Mouse (Mus musculus) hindbrain, embryonic 10.5 days (tissue): ENCODE results near the gene Pnisr. TPM values are rescaled to one million over a fixed set of nuclear protein-coding genes. Genes with fewer than 3 reads are reported as not detected.

Source experiments
- DNase-seq: peaks from one replicate; pipeline ENCODE4 v3.0.0-alpha.2; 2017; ENCODE audit warnings: low spot score
- H3K27ac ChIP-seq: fragments of 300-500 bp; sonication (generic); 2 replicates; pipeline ENCODE4 v1.5.1; 2016; ENCODE audit warnings: mild to moderate bottlenecking, moderate library complexity
- H3K27me3 ChIP-seq: fragments of 300-500 bp; sonication (generic); 2 replicates; pipeline ENCODE4 v1.6.1; 2016; ENCODE audit warnings: mild to moderate bottlenecking; ENCODE audit not compliant: poor library complexity, insufficient read depth, severe bottlenecking
- H3K36me3 ChIP-seq: fragments of 300-500 bp; sonication (generic); 2 replicates; pipeline ENCODE4 v1.6.1; 2016; ENCODE audit warnings: mild to moderate bottlenecking, moderate library complexity
- H3K4me1 ChIP-seq: fragments of 300-500 bp; sonication (generic); replicated peaks from 2 replicates; pipeline ENCODE4 v1.6.1; 2016; ENCODE audit warnings: mild to moderate bottlenecking
- H3K4me3 ChIP-seq: fragments of 300-500 bp; sonication (generic); 2 replicates; pipeline ENCODE4 v1.5.1; 2016; ENCODE audit warnings: mild to moderate bottlenecking, moderate library complexity
- H3K9me3 ChIP-seq: fragments of 300-500 bp; sonication (generic); 2 replicates; pipeline ENCODE4 v1.6.1; 2016; ENCODE audit warnings: mild to moderate bottlenecking, moderate library complexity
- WGBS: fragments of 180-500 bp; shearing (Covaris S2); methylation state at CpG from one replicate; pipeline ENCODE4 v1.1.7; 2016; 5-methylcytosine and 5-hydroxymethylcytosine counted together
- polyA plus RNA-seq: library from polyadenylated mRNA; unstranded; fragments of >200 nt; fragmentation: Nextera tagmentation; extraction: Ambion mirVana; gene quantifications from 2 replicates; pipeline ENCODE4 v1.2.1, GENCODE M21; 2016

The Pnisr gene
- polyA plus RNA-seq: 103 and 135 TPM in 2 replicates

GRCm38 (mm10) chr4:21847481-21848286 lies at the start of gene Pnisr:
Gene Pnisr, plus strand, starts transcription at chr4:21847583.
- no peaks in the 10 kb centered on the region for H3K9me3 ChIP-seq
- DNase-seq: peak; percentile 95
- peak within 1 kb of the TSS; percentile 77 for H3K4me3 ChIP-seq
- H3K27ac ChIP-seq: peak within 1 kb of the TSS; percentile 97
- WGBS: under 1% methylated on average over 50 of the region's 50 CpGs
- H3K4me1 ChIP-seq: peaks cover 16% of the 10 kb centered on the region
- no peaks in the 10 kb centered on the region for H3K36me3 ChIP-seq
- H3K27me3 ChIP-seq: no peaks in the 10 kb centered on the region

- 94% methylated on average over 1 of the region's 1 CpGs for WGBS
- Histone ChIP-seq H3K27me3 (no peaks in the 10 kb centered on the region), H3K36me3 (peaks cover 87% of the 10 kb centered on the region), H3K27ac (no peak overlapping the region), H3K4me3 (no peak overlapping the region), H3K9me3 (no peaks in the 10 kb centered on the region), H3K4me1 (no peaks in the 10 kb centered on the region)
- DNase-seq: no peak
Measured at GRCm38 (mm10) chr4:21801013-21801412, 46.4 kb upstream of the Pnisr start.

GRCm38 (mm10) chr4:21801620-21802019 lies 45.8 kb upstream of the Pnisr start:
- no peak overlapping the region for H3K27ac ChIP-seq
- H3K36me3 ChIP-seq: peaks cover 90% of the 10 kb centered on the region
- H3K9me3 ChIP-seq: no peaks in the 10 kb centered on the region
- no peak overlapping the region for H3K4me3 ChIP-seq
- H3K27me3 ChIP-seq: no peaks in the 10 kb centered on the region
- H3K4me1 ChIP-seq: no peaks in the 10 kb centered on the region
- WGBS: 94% methylated on average over 2 of the region's 2 CpGs
- no peak for DNase-seq

- H3K36me3 ChIP-seq: peaks cover 60% of the 10 kb centered on the region
- WGBS: 56% methylated on average over 5 of the region's 5 CpGs
- no peak overlapping the region for H3K4me3 ChIP-seq
- H3K4me1 ChIP-seq: no peaks in the 10 kb centered on the region
- H3K27me3 ChIP-seq: no peaks in the 10 kb centered on the region
- H3K27ac ChIP-seq: no peak overlapping the region
- H3K9me3 ChIP-seq: no peaks in the 10 kb centered on the region
- DNase-seq: peak; percentile 19
Measured at GRCm38 (mm10) chr4:21807204-21807603, 40.2 kb upstream of the Pnisr start.

- Histone ChIP-seq H3K27me3 (no peaks in the 10 kb centered on the region), H3K9me3 (no peaks in the 10 kb centered on the region), H3K36me3 (peaks cover 41% of the 10 kb centered on the region), H3K27ac (no peak overlapping the region), H3K4me3 (no peak overlapping the region), H3K4me1 (no peaks in the 10 kb centered on the region)
- no peak for DNase-seq
- WGBS: 91% methylated on average over 3 of the region's 3 CpGs
Measured at GRCm38 (mm10) chr4:21810608-21811007, 36.8 kb upstream of the Pnisr start.

DNA sequence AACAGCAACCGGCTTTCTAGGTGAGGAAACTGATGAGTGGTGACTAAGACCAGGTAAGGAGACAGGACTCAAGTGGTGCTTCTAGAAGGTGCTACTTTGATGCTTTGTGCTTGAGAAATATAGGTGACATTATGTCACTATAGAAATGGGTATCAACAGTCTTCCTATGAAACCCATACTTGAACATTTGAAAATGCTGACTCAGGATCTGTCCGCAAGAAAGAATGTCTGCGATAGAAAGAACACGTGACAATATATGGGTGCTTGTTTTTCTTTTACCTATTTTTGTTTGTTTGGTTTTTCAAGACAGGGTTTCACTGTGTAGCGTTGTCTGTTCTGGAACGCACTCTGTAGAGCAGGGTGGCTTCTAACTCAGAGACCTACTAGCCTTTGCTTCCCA lies 34.7 kb upstream of the Pnisr start:
- DNase-seq: no peak
- Histone ChIP-seq H3K4me3 (no peak overlapping the region), H3K36me3 (peaks cover 52% of the 10 kb centered on the region), H3K27me3 (no peaks in the 10 kb centered on the region), H3K27ac (no peak overlapping the region), H3K4me1 (no peaks in the 10 kb centered on the region), H3K9me3 (no peaks in the 10 kb centered on the region)
- 92% methylated on average over 6 of the region's 6 CpGs for WGBS

DNA sequence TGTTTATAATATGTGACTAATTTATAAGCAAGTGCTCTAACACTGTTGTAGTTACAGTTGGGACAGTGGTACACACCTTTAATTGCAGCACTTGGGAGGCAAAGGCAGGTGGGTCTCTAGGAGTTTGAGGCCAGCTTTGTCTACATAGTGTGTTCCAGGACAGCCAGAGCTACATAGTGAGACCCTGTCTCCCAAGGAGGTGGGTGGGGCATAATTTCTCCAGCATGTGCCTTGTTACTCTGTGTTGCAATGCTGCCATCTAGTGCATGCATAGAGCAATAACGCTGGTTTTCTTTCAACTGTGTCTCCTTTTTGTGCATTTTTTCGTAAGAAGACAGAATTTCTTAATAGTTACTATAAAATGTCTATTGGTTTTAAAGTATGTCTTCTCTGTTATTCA lies 33.4 kb upstream of the Pnisr start:
- H3K27me3 ChIP-seq: no peaks in the 10 kb centered on the region
- no peak overlapping the region for H3K27ac ChIP-seq
- peaks cover 61% of the 10 kb centered on the region for H3K36me3 ChIP-seq
- no peaks in the 10 kb centered on the region for H3K9me3 ChIP-seq
- no peaks in the 10 kb centered on the region for H3K4me1 ChIP-seq
- WGBS: 45% methylated on average over 2 of the region's 2 CpGs
- H3K4me3 ChIP-seq: no peak overlapping the region
- peak; percentile 45 for DNase-seq

DNA sequence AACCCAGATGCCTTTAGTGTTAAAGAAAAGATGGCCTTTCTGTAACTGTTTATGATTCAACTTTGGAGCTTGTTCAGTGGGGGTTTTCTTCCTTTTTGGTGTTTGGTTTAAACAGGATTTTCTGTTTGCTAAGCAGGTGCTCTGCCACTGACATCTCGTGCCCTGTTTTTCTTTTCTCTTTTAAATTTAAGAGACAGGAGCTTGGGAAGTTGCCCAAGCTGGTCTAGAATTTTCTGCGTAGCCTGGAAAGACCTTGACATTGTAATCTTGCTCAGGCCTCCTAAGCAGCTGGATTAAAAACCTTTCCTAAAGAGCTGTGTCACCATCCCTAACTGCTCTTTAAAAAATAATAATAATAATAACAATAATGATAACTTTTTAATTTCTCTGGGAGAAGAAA lies 20.8 kb upstream of the Pnisr start:
- no peaks in the 10 kb centered on the region for H3K9me3 ChIP-seq
- WGBS: 78% methylated on average over 2 of the region's 2 CpGs
- H3K4me1 ChIP-seq: no peaks in the 10 kb centered on the region
- peaks cover 40% of the 10 kb centered on the region for H3K36me3 ChIP-seq
- no peak overlapping the region for H3K4me3 ChIP-seq
- no peaks in the 10 kb centered on the region for H3K27me3 ChIP-seq
- no peak overlapping the region for H3K27ac ChIP-seq
- DNase-seq: no peak

DNA sequence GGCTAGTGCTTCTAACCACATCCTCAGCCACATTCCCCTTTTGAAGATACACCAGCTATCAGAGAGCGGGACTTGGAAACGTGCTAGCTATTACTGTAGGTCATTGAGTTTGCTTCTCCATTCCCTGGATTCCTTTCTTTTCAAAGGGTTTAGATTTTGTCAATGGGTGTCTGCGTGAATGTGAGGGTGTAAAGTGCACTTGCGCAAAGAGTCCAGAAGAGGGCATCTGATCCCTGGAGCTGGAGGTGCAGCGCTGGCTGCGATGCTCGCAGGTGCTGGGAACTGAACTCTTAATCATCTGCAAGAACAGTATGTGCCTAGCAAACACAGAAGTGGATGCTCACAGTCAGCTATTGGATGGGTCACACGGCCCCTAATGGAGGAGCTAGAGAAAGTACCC lies 14.5 kb upstream of the Pnisr start:
- Histone ChIP-seq H3K4me3 (no peak overlapping the region), H3K27ac (no peak overlapping the region), H3K9me3 (no peaks in the 10 kb centered on the region), H3K27me3 (no peaks in the 10 kb centered on the region), H3K36me3 (peaks cover 49% of the 10 kb centered on the region), H3K4me1 (no peaks in the 10 kb centered on the region)
- 91% methylated on average over 8 of the region's 8 CpGs for WGBS
- no peak for DNase-seq

GRCm38 (mm10) chr4:21848287-21848630 lies 876 bp downstream of the Pnisr start:
- Histone ChIP-seq H3K27me3 (no peaks in the 10 kb centered on the region), H3K4me1 (peaks cover 16% of the 10 kb centered on the region), H3K4me3 (peak overlapping the region; percentile 77), H3K36me3 (0 out of 2 replicates have a peak, but pooled peaks cover 5% of the 10 kb centered on the region), H3K9me3 (no peaks in the 10 kb centered on the region), H3K27ac (peak overlapping the region; percentile 97)
- WGBS: under 1% methylated on average over 24 of the region's 24 CpGs
- DNase-seq: peak; percentile 90

- Histone ChIP-seq H3K36me3 (peaks cover 92% of the 10 kb centered on the region), H3K9me3 (no peaks in the 10 kb centered on the region), H3K27me3 (no peaks in the 10 kb centered on the region), H3K27ac (no peak overlapping the region), H3K4me3 (no peak overlapping the region), H3K4me1 (no peaks in the 10 kb centered on the region)
- DNase-seq: no peak
- 66% methylated on average over 1 of the region's 1 CpGs for WGBS
Measured at GRCm38 (mm10) chr4:21857481-21857880, 10.1 kb downstream of the Pnisr start.

GRCm38 (mm10) chr4:21865226-21865625 lies 17.8 kb downstream of the Pnisr start:
- 96% methylated on average over 1 of the region's 1 CpGs for WGBS
- Histone ChIP-seq H3K27me3 (no peaks in the 10 kb centered on the region), H3K36me3 (peaks cover 95% of the 10 kb centered on the region), H3K4me1 (no peaks in the 10 kb centered on the region), H3K27ac (no peak overlapping the region), H3K4me3 (no peak overlapping the region), H3K9me3 (no peaks in the 10 kb centered on the region)
- no peak for DNase-seq

DNA sequence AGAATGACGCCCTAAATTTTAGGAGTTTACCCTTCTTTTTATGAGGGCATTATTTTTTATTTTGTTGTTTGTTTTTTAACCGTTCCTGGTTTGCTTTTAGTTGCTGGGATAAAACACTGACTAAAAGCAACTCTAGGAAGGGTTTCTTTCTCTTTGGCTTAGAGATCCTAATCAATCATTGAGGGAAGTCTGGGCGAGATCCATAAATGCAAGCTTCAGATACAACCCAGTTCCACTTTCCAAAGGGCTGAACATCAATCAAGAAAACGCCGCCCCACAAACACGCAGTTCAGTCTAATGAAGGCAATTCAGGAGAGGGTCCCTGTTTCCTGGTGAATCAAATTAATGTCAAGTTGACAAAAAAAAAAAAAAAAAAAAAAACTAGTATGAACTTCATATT lies 31.4 kb downstream of the Pnisr start:
- Histone ChIP-seq H3K9me3 (no peaks in the 10 kb centered on the region), H3K4me3 (peak overlapping the region; percentile 76), H3K36me3 (peaks cover 37% of the 10 kb centered on the region), H3K4me1 (peaks cover 10% of the 10 kb centered on the region; the same call in 1 of the 2 replicates), H3K27me3 (no peaks in the 10 kb centered on the region), H3K27ac (no peak overlapping the region)
- 42% methylated on average over 6 of the region's 6 CpGs for WGBS
- DNase-seq: no peak
